Mouse (Mus musculus) adrenal gland, postnatal 36 days (tissue): ENCODE data around the gene Efnb1. TPM values are rescaled to one million over a fixed set of nuclear protein-coding genes. Genes with fewer than 3 reads are reported as not detected.
"Not testable (repeated sequence)": the region's sequence is repeated elsewhere in the genome, so short reads cannot be mapped to it uniquely, and the experiment has no call there.

Source experiments
- DNase-seq, 2 experiments: peaks; one replicate each; pipeline ENCODE4 v3.0.0; 2021; ENCODE audit warnings: mixed read lengths in 1 of 2
- long read RNA-seq, 2 experiments: library from polyadenylated mRNA; stranded (forward); transcript quantifications; one replicate each; pipeline ENCODE4 v2.0.0; 2021; ENCODE audit warnings: borderline sequencing depth in 2 of 2
- total RNA-seq, 2 experiments: library from RNA; stranded (reverse); gene quantifications; 2 replicates each; pipeline ENCODE4 v1.2.3; 2021

Efnb1 gene
- total RNA-seq = 10 to 100 TPM; 55.6 to 57.7 TPM
- long read RNA-seq, experiment 1, transcript Efnb1-201 (5 exons, 3,258 nt) = major isoform, 6 of 27 reads
- long read RNA-seq, experiment 1, partial matches to known transcripts = 2 of 27 reads
- long read RNA-seq, experiment 1, other reads (novel, unspliced or antisense) = 19 of 27 reads
- long read RNA-seq, experiment 2, transcript Efnb1-201 (5 exons, 3,258 nt) = major isoform, 8 of 10 reads
- long read RNA-seq, experiment 2, partial matches to known transcripts = 0 of 10 reads
- long read RNA-seq, experiment 2, other reads (novel, unspliced or antisense) = 2 of 10 reads

DNA sequence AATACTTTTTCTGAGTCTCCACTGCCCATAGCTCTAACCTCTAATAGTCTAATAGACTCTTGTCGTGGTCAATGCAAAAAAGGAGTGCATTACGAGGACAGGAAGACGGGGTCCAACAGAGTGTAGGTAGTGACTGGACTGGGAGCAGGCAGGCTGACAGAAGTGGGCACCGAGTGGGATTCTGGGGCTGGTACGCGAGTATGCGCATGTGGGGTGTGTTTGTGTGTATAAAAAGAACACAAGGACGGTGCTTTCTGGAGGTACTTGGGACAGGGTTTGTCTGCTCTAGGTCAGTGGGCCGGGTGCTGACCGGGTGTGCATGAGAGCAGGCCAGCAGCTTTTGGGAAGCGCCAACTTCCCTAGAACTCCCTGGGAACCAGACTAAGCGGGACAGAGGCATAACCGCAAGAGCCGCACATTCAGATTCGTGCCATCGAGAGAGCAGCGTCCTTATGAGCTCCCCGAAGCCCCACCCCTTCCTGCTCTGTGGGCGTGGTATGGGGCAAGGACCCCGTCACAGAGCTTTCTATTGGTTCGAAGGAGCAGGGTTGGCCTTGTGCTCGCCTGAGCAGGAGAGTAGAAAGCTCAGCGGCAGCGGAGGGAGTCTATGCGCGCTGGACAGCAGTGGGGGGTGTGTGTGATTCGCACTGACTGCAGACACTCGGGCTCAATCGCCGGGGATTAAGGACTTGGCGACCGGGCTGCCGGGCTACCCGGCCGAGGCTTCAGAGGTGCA, at the start of gene Efnb1:
Gene Efnb1 (plus strand): TSS at position 608 of the 736 bp plus-strand sequence.
- peak; percentile 92 to 94 for DNase-seq

DNA sequence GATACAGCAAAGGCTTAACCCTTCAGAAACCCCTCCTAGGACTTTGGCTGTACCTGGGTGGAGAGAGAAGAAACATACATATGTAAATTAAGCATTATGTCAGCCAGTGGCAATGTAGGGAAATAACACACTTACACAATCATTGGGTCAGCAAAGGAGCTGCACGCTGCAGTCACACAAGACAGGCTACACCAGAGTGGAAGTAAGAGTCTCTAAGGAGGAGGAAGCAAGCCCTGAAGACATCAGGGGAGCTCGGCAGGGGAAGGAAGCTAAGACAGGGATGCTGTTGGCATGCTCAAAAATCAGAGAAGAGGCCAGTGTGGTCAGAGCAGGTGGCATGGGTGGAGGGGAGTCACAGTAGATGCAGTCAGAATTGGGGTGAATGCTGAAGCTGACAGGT, 43.2 kb upstream of the Efnb1 start:
- no peak for DNase-seq

DNA sequence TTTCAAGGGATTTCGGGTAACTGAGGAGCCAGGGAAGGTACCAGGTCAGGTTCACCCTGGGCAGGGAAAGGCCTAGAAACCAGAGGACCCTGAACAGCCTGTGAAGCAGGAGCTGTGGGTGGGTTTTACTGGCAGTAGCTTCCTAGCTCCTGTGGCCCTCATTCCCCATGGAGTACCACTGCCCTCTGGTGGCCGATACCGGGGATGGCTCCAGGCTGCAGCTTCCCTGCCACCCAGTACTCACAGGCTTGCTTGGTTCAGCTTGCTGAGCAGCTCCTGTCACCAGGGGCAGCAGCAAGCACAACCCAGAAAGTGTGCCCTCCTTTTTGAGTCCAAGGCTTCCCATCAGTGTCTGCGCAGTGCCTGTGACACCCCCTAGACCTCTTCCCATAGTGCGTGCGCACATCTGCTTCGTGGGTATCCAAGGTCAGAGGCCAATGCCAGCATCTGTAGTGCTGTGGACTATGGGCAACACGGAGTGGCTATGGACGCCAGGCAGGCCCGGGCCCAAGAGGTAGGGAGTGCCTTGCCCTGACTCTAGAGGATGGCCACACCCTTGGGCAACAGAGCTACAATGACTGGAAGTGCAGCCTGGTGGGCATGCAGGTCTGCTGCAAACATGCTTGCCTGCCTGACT, 24.7 kb upstream of the Efnb1 start:
- DNase-seq = not testable (repeated sequence)

DNA sequence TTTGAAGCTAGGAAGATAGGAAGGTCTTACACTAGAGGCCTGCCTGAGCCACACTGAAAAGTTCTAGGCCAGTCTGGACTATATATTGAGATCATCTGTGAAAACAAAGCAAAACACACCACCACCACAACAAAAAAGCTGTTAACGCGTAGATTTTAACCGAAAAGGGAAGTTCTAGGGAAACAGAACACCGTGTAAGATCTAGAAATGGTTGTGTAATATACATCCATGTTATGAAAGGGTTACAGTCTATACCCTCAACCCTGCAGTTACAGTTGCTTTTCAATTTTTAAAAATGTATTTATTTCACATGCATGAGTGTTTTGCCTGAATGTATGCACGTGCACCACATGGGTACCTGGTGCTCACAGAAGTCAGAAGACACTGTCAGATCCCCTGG, 16.4 kb upstream of the Efnb1 start:
- DNase-seq = no peak

DNA sequence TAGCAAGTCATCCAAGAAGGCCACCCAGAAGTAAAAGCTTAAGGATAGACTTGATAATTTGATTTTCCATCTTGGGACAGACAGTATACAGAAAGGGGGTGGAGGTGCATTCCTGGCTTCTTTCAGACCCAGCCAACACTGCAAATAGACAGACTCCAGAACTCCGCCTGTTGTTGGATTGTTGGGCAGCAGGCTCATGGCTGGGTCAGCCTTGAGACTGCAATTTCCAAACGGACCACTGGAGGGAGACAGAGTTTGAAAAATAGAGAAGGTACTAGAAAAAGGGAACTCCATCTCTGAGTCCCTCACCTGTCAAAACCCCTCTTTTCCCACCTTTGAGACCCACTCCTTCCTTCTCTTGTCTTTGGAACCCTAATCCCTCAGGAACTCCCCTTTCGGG, 5.9 kb upstream of the Efnb1 start:
- peak; percentile 62 to 69 for DNase-seq

DNA sequence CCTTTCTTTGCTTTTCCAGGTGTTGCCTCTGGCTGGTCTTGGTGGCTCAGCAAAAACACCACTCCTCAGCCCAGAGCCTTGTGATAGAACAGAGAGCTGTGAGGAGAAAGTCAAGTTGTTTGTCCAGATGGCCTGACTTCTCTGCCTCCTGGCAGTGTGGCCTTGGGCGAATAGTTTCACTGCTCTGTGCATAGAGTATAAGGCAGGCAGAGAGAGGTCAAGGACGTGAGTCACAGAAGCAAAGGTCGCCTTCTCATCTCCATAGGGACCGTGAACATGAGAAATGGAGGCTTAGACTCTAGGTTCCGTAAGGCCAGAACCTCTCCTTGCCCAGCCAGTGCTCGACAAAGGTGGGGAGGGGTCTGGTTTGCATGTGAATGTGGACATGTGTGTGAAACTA, 3.4 kb upstream of the Efnb1 start:
- DNase-seq = peak; percentile 36 to 40

DNA sequence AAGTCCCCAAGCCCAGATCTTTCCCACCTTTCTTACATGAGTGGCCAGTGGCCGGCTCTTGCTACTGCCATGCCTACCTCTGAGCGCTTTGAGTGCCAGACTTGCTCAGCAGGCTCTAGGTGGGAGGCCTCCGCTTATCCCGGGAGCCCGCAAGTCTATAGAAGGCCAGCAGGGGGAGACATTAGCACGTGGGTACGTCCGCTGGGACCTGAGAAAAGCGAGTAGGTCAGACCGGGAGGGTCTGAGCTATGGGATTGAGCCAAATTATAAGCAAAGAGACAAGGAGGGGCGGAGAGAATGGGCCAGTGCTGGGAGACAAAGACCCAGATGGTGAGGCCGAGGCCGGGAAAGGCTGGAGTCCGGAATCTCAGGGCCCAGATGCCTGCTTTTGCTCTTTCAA, 1.0 kb upstream of the Efnb1 start:
- peak; percentile 81 to 85 for DNase-seq

DNA sequence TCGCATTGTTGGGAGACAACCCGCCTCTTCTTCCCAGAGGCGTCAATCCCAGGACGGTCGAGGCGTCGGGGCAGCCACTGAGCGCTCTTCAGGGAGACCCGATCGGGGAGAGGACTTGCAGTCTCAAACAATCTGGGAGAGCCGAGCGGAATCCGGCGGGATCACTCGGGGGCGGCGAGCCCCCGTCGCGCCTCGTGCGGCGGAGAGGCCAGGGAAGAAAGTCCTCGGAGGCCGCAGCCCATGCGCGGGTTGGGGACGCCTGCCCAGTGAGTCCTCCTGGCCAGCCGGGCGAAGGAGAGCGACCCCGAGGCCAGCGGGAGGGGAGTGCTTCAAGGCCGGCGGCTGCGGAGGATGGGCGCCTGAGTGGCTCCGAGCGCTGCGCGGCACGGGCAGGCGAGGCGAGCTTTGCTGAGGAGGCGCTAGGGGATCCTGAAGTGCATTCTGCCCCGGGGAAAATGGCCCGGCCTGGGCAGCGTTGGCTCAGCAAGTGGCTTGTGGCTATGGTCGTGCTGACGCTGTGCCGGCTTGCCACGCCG, 569 bp downstream of the Efnb1 start:
- DNase-seq = peak; percentile 66 to 68

DNA sequence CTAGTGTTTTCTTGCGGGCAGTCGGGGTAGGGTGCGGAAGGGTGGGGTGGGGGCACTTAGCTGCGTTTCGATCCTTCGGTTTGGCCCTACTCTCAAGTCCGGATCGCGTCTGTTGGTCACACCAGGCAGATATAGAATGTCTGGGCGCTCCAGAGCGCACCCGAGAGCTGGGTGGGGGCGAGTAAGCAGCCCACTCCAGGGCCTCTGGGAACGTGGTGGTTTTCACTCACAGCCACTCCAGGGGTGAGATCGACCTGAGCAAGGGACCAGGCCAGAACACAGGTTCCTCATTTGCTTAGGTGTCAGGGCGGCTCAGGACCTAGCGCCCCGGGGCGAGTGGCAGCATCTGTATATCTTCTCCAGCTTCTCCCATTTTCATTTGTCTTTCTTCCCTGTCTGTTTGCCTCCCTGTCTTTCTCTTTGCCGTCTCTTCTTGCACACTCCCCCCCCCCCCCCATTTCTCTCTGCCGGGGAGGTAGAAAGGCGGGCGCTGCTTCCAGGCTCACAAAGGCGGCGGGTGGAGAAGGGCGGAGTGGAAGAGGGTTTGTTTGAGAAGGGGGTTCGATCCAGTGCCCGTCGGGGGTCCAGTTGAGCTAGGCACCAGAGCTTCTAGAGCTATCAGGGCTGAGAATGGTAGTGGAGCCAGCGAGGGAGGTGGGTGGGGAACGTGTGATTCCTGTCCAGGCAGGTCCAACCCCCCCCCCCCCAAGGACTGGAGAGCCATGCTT, 1.4 kb downstream of the Efnb1 start:
- DNase-seq = no peak

DNA sequence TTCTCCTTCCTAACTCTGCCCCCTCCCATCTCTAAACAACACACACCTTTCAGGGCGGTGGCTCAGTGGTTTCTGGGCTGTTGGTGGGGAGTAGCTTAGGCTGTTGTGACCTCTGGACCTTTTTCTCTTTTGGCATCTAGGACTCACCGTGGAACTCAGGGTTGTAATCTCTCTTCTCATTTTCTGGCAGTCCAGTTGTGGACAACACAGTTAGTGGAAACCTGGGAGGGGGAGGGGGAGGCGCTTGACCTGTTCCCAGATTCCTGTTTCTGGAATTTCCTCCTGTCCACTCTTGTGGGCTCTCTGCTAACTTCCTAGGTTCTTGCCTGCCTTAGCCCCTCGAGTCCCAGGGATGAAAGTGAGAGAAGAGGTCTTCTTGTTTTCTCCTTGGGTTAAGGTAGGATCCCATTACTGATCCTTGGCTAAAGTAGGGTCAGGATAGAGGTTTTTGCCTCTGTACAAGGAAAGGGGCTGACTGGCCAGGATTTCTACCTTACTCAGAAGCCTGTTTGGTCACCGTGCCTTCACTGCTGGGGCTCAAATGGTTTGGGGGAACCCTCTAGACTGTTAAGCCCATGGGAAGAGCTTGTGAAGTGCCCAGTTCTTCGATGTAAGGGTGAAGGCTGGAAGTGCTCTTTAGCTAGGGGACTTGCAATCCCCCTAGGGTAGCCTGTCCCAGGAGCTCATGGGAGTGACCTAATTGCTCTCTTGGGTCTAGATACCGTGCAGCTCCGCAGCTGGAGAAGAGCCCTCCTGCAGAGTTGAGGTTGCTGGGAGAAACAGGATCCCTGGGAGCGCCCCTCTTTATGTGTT, 2.2 kb downstream of the Efnb1 start:
- DNase-seq = peak in 1 of 2 experiments; percentile 42

DNA sequence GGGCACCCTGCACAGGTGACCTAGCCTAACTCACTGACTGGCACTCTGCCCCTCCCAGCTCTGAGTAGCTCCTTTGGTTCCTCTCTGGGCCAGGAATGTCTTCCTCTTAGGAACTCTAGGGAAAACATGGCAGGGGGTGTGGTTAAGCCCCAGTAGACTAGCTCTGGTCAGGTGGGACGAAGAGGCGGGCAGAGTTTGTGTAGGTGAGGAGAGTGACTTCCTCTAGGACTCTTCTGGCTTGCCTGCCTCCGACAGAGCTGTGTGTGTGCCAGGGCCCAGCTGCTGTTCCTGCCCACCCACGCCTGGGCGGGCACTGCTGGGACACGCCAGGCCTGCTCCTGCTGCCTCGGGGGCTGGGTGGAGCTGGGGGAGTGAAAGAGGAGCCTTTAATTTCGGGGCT, 5.1 kb downstream of the Efnb1 start:
- peak; percentile 39 to 40 for DNase-seq

DNA sequence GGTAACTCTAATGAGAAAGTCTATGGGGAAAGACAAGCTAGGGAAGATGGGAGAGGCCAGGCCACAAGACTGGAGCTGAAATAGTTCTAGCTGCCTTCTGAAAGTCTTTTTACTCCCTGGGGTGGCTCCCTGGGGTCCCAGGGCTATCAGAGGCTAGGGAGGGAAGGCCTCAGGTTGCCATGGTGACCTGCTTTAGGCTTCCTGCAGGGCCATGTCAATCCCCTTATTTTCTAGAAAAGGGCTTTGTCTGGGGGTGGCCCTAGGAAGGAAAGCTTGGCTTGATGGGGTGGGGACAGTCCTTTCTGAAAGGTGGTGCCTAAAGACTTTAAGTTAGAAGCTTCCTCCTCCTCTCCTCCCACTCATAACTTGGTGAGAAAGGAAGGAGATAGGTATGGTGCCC, 6.0 kb downstream of the Efnb1 start:
- DNase-seq = no peak

DNA sequence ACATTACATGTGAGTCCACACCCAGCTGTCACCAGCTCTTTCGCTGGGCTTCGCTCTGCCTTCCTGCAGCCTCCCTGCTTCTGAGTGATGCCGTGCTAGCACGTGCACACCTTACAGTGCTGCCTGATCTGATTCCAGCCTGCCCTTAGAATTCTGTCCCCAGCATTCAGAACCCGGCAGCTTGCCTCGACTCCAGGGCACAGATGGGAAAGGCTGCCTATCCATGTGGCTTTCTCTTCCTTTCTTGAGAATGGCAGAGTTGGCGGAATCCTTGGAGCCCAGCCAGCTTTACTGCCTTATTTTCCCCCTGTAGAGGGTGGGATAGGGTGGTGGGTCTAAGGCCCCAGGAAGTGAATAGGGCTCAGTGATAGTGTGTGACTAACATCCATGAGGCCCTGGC, 9.6 kb downstream of the Efnb1 start:
- no peak for DNase-seq

DNA sequence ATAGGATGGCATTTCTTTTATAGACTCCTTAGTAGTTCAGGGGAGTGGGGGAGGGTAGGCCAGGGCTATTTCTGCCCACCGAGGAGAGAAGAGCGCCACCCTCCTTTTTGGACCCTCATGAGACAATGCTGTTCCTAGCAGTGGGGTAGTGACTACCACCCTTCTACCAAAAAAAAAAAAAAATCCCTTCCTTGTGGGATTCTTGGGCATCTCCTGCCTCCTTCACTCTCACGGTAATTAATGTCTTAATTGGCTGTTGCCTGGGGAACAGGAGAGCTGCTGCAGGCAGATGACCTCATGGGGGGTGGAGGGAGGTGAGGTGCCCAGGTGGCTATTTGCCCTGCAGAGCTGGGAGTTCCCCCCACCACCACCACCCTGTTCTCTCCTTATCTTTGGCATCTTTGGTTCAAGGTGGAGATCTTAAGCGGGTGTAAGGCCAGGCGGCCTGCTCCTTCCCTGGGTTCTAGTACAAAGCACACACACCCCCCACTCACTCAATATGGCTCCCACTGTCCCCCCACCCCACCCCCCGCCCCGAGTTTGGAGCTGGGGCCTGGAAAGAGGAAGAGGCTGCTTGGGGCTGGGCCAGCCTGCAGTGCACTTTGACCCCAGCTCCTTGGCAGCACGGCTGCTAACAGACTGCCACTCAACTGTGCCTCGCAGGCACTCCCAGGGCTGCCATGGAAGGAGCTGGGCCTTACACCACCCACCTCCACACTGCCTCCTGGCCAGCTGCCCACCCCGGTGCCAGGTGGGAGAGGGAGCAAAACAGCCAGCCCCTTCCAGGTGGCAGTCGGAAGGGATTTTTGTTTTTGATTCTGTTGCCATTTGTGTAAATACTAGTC, 12.4 kb downstream of the Efnb1 start:
- DNase-seq = peak in 1 of 2 experiments; percentile 25

DNA sequence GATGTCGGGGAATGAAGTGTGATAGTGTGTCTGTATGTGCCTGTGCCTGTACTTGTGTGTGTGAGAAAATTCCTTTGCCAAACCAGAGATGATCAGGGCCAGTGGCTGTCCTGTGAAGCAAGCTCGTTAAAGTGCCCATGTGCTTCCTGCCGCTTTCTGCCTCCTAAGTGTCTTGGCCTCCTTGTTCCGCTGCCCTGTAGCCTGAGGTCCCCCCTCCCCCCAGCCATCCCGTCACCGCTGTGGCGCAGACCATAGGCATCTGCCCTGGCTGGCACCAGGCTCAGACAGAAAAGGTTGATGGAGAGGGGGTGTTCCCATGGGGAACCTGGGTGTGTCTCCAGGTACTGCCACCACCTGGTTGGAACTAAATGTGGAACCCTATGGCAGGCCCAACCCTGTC, 13.1 kb downstream of the Efnb1 start:
- DNase-seq = no peak

DNA sequence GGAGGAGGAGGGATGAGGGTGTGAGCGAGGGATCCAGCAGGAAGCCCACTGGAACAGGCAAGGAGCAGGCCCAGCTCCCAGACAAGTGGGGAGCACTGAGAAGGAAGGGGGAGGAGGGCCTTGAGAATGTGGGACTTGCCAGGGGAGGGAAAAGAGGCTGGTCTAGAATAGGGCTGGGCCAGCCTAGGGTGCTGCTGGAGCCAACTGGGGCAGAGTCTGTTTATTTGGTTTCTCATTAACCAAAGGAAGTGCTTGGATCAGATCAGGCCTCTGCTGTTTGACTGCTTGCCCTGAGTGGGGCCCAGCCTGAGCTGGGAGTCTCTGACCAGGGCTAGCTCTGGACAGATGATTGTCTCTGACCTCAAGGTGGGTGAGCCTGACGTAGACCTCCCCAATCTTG, 14.0 kb downstream of the Efnb1 start:
- DNase-seq = no peak

DNA sequence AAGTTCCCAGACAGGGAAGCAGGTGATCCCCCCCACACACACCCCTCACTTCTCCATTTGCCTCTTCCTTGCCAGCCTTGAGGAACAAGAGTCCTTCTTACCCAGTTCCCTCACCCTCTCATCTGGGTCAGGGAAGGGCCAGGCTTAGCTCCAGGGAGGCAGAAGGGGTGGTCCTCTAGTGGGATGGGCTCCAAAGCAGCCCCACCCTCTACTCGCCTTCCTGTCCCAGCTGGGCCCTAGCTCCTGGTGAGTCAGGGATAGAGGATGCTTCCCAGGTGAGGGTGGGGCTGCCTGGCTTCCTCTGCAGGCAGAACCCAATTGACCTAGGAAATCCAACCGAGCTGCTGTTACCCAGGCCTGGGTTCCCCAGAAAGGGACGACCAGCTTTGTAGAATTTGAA, 14.8 kb downstream of the Efnb1 start:
- DNase-seq = no peak

DNA sequence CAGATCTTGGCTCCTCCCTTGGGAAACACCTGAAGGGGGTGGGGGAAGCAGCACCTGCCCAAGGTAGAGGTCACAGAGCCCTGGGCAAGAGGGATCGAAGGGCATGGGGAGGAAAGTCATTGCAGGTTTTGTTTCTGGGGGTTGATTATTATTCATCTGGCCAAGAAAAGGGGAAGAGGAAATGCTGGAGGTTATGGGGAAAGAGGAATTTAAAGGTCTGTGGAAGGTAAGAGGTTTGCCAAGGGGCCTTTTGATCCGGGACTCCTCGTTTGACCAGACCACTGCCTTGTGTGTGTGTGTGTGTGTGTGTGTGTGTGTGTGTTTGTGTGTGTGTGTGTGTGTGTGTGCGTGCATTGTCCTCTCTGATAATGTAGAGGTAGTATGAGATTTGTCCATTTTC, 15.5 kb downstream of the Efnb1 start:
- DNase-seq = no peak

DNA sequence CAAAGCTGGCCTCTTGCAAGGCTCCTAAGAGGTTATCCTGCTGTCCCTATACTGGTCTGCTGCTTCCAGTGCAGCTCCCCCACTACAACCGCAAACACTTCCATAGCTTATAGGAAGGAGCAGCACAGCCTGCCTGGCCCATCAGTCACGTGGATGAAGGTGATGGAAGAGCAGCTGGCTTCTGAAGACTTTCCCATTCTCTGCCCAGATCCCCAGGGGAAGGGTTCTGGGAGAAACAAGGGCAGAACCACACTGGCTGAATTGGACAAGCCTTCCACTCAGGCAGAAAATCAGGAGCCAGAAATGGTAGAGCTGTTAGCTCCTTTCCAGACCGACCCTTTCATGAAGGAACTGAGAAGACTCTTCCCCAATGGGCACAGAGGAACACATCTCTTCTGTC, 16.2 kb downstream of the Efnb1 start:
- no peak for DNase-seq

DNA sequence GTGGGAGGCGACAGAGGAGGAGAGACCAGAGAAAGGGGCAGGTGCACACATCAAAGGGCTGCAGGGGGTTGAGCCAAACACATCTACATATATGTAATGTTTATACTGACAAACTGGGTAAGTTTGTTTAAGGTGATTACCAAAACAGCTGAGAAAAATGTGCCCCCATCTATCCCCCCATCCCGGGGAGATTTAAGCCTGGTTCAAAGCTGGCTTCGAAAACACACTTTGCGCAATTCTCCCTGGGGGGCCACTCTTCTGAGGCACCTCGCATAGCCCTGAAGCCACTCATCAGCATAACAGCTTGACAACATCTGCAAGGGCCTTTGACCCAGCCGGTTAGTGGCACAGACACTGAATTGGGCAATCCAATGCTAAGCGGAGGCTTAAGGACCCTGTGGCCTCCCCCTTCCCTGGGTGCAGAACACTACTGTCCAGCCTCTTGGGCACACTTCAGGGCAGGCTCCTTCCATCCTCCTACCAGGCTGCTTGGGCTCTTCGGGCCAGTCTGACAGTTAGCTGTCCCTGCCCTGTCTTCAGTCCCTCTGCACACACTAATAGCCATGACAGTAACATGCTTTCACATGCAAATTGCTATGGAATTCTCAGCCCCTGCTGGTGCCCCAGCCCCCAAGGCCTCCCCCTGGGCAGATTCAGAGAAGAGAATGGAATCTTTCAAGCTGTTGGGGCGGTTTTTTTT, 16.8 kb downstream of the Efnb1 start:
- no peak for DNase-seq
